Mouse (Mus musculus) embryonic facial prominence, embryonic 14.5 days (tissue): ENCODE results near the gene Ogdh. TPM values are rescaled to one million over a fixed set of nuclear protein-coding genes. Genes with fewer than 3 reads are reported as not detected.

Source experiments
- ATAC-seq: fragments of 200-750 bp; cut with Nextera tagmentation; 2 replicates; pipeline ENCODE4 v1.8.0; 2017; ENCODE audit warnings: low read depth, moderate number of reproducible peaks, moderate TSS enrichment
- DNase-seq: peaks from one replicate; pipeline ENCODE4 v3.0.0-alpha.2; 2015; ENCODE audit warnings: low spot score
- H3K27ac ChIP-seq: fragments of 300-500 bp; sonication (generic); replicated peaks from 2 replicates; pipeline ENCODE4 v1.5.1; 2014; ENCODE audit warnings: low read depth, mild to moderate bottlenecking, low read length, moderate library complexity
- H3K27me3 ChIP-seq: fragments of 300-500 bp; sonication (generic); replicated peaks from 2 replicates; pipeline ENCODE4 v1.6.1; 2014; ENCODE audit warnings: low read length; ENCODE audit not compliant: control insufficient read depth, insufficient read depth
- H3K36me3 ChIP-seq: fragments of 300-500 bp; sonication (generic); 2 replicates; pipeline ENCODE4 v1.6.1; 2014; ENCODE audit warnings: low read length, mixed read lengths; ENCODE audit not compliant: control insufficient read depth, insufficient read depth
- H3K4me1 ChIP-seq: fragments of 300-500 bp; sonication (generic); 2 replicates; pipeline ENCODE4 v1.6.1; 2014; ENCODE audit warnings: antibody characterized with exemption, low read length; ENCODE audit not compliant: control insufficient read depth, insufficient read depth
- H3K4me2 ChIP-seq: fragments of 300-500 bp; sonication (generic); 2 replicates; pipeline ENCODE4 v1.6.1; 2014; ENCODE audit warnings: low read depth, mild to moderate bottlenecking, low read length, moderate library complexity, mixed read lengths
- H3K4me3 ChIP-seq: fragments of 300-500 bp; sonication (generic); 2 replicates; pipeline ENCODE4 v1.5.1; 2014; ENCODE audit warnings: low read depth, mild to moderate bottlenecking, low read length
- H3K9ac ChIP-seq: fragments of 300-500 bp; sonication (generic); 2 replicates; pipeline ENCODE4 v1.6.1; 2014; ENCODE audit warnings: low read depth, mild to moderate bottlenecking, low read length, moderate library complexity, mixed read lengths
- H3K9me3 ChIP-seq: fragments of 300-500 bp; sonication (generic); 2 replicates; pipeline ENCODE4 v1.6.1; 2016; ENCODE audit warnings: low read length; ENCODE audit not compliant: control insufficient read depth
- WGBS: fragments of 180-500 bp; shearing (Covaris S2); extraction: QIAGEN DNeasy Blood & Tissue Kit; methylation state at CpG from one replicate; pipeline ENCODE4 v1.1.7; 2014; 5-methylcytosine and 5-hydroxymethylcytosine counted together
- polyA plus RNA-seq: library from polyadenylated mRNA; unstranded; fragments of >200 nt; fragmentation: Nextera tagmentation; extraction: Ambion mirVana; gene quantifications from 2 replicates; pipeline ENCODE4 v1.2.1, GENCODE M21; 2014

Gene Ogdh
- polyA plus RNA-seq, 1 experiment from 2014 or later: 92.5 TPM

- H3K9ac ChIP-seq: peak within 1 kb of the TSS; percentile 84
- DNase-seq (peak; percentile 96), ATAC-seq (peak; percentile 98)
- no peaks in the 10 kb centered on the region for H3K9me3 ChIP-seq
- H3K36me3 ChIP-seq: peaks cover 14% of the 10 kb centered on the region; the same call in 1 of the 2 replicates
- peak within 1 kb of the TSS; percentile 90 for H3K27ac ChIP-seq
- H3K4me2 ChIP-seq: peak within 1 kb of the TSS; percentile 85
- 28% methylated on average over 12 of the region's 60 CpGs for WGBS
- peak within 1 kb of the TSS; percentile 81 for H3K4me3 ChIP-seq
- no peaks in the 10 kb centered on the region for H3K27me3 ChIP-seq
- peaks cover 8% of the 10 kb centered on the region; the same call in 1 of the 2 replicates for H3K4me1 ChIP-seq
Observed at GRCm38 (mm10) chr11:6388726-6389413, 97.4 kb downstream of the Ogdh start, which contains the start of gene Zmiz2. TSS of gene Zmiz2 (plus strand) at chr11:6389074.

- peaks cover 14% of the 10 kb centered on the region; the same call in 1 of the 2 replicates for H3K36me3 ChIP-seq
- H3K27ac ChIP-seq: peak overlapping the region; percentile 90; the same call in 1 of the 2 replicates
- H3K4me1 ChIP-seq: peaks cover 8% of the 10 kb centered on the region; the same call in 1 of the 2 replicates
- WGBS: 0% methylated on average over 4 of the region's 43 CpGs
- H3K27me3 ChIP-seq: no peaks in the 10 kb centered on the region
- peak overlapping the region; percentile 85 for H3K4me2 ChIP-seq
- no peak for DNase-seq
- no peaks in the 10 kb centered on the region for H3K9me3 ChIP-seq
- ATAC-seq: peak; percentile 1; the same call in 1 of the 2 replicates
- peak overlapping the region; percentile 84 for H3K9ac ChIP-seq
- H3K4me3 ChIP-seq: peak overlapping the region; percentile 81
Observed at GRCm38 (mm10) chr11:6389483-6389921, 98.1 kb downstream of the Ogdh start.

GRCm38 (mm10) chr11:6390376-6391053, 99.1 kb downstream of the Ogdh start:
- DNase-seq (no peak), ATAC-seq (no peak)
- no peaks in the 10 kb centered on the region for H3K9me3 ChIP-seq
- H3K4me2 ChIP-seq: peak overlapping the region; percentile 85
- H3K27me3 ChIP-seq: no peaks in the 10 kb centered on the region
- peak overlapping the region; percentile 84 for H3K9ac ChIP-seq
- peak overlapping the region; percentile 81 for H3K4me3 ChIP-seq
- H3K36me3 ChIP-seq: peaks cover 24% of the 10 kb centered on the region
- 80% methylated on average over 8 of the region's 8 CpGs for WGBS
- no peak overlapping the region for H3K27ac ChIP-seq
- H3K4me1 ChIP-seq: peaks cover 8% of the 10 kb centered on the region; the same call in 1 of the 2 replicates

- no peak overlapping the region for H3K9ac ChIP-seq
- 82% methylated on average over 8 of the region's 8 CpGs for WGBS
Observed at GRCm38 (mm10) chr11:6391516-6392276, 100.3 kb downstream of the Ogdh start.

GRCm38 (mm10) chr11:6392857-6393256, 101.4 kb downstream of the Ogdh start:
- Histone ChIP-seq H3K36me3 (peaks cover 47% of the 10 kb centered on the region), H3K27ac (no peak overlapping the region), H3K9ac (no peak overlapping the region), H3K4me2 (no peak overlapping the region), H3K27me3 (no peaks in the 10 kb centered on the region), H3K9me3 (no peaks in the 10 kb centered on the region), H3K4me3 (no peak overlapping the region), H3K4me1 (peaks cover 8% of the 10 kb centered on the region; the same call in 1 of the 2 replicates)
- DNase-seq: no peak
- ATAC-seq: no peak
- 83% methylated on average over 6 of the region's 6 CpGs for WGBS

More at GRCm38 (mm10) chr11:6391516-6392276, 100.3 kb downstream of the Ogdh start:
- H3K9me3 ChIP-seq: no peaks in the 10 kb centered on the region
- no peak for ATAC-seq
- H3K4me3 ChIP-seq: no peak overlapping the region
- H3K4me1 ChIP-seq: peaks cover 8% of the 10 kb centered on the region; the same call in 1 of the 2 replicates
- H3K4me2 ChIP-seq: no peak overlapping the region
- no peaks in the 10 kb centered on the region for H3K27me3 ChIP-seq
- no peak overlapping the region for H3K27ac ChIP-seq
- DNase-seq: no peak
- peaks cover 36% of the 10 kb centered on the region for H3K36me3 ChIP-seq

GRCm38 (mm10) chr11:6393866-6394265, 102.4 kb downstream of the Ogdh start:
- no peaks in the 10 kb centered on the region for H3K27me3 ChIP-seq
- no peak overlapping the region for H3K4me2 ChIP-seq
- peak overlapping the region; percentile 8; the same call in 1 of the 2 replicates for H3K9ac ChIP-seq
- no peaks in the 10 kb centered on the region for H3K9me3 ChIP-seq
- no peak for DNase-seq
- H3K4me1 ChIP-seq: peaks cover 8% of the 10 kb centered on the region; the same call in 1 of the 2 replicates
- no peak overlapping the region for H3K4me3 ChIP-seq
- no peak for ATAC-seq
- peaks cover 58% of the 10 kb centered on the region for H3K36me3 ChIP-seq
- WGBS: 52% methylated on average over 1 of the region's 1 CpGs
- H3K27ac ChIP-seq: no peak overlapping the region

GRCm38 (mm10) chr11:6395565-6395964, 104.1 kb downstream of the Ogdh start:
- no peak overlapping the region for H3K4me3 ChIP-seq
- H3K4me1 ChIP-seq: 0 out of 2 replicates have a peak, but pooled peaks cover 2% of the 10 kb centered on the region
- 82% methylated on average over 5 of the region's 5 CpGs for WGBS
- H3K4me2 ChIP-seq: no peak overlapping the region
- H3K27ac ChIP-seq: no peak overlapping the region
- no peak overlapping the region for H3K9ac ChIP-seq
- no peak for DNase-seq
- H3K9me3 ChIP-seq: no peaks in the 10 kb centered on the region
- peaks cover 75% of the 10 kb centered on the region for H3K36me3 ChIP-seq
- no peaks in the 10 kb centered on the region for H3K27me3 ChIP-seq
- ATAC-seq: no peak

- no peak for DNase-seq
- H3K9ac ChIP-seq: no peak overlapping the region
- 91% methylated on average over 8 of the region's 10 CpGs for WGBS
- H3K27ac ChIP-seq: no peak overlapping the region
- no peak for ATAC-seq
- peaks cover 86% of the 10 kb centered on the region for H3K36me3 ChIP-seq
- H3K4me3 ChIP-seq: no peak overlapping the region
- H3K4me2 ChIP-seq: no peak overlapping the region
- no peaks in the 10 kb centered on the region for H3K9me3 ChIP-seq
- no peaks in the 10 kb centered on the region for H3K4me1 ChIP-seq
- H3K27me3 ChIP-seq: no peaks in the 10 kb centered on the region
Observed at GRCm38 (mm10) chr11:6398141-6398540, 106.7 kb downstream of the Ogdh start.
